Mouse (Mus musculus) spleen, postnatal 4 days (tissue): Measurements from ENCODE around the gene Mapk6.
"Not testable (repeated sequence)": the region's sequence is repeated elsewhere in the genome, so short reads cannot be mapped to it uniquely, and the experiment has no call there.

Experiments
- DNase-seq, 2 experiments: peaks; one replicate each; pipeline ENCODE4 v3.0.0; 2022; ENCODE audit warnings: low spot score in 2 of 2

The Mapk6 gene

GRCm38 (mm10) chr9:75409852-75410378, at the start of gene Mapk6:
Mapk6 (minus strand) TSS chr9:75410005.
- peak; percentile 97 to 99 for DNase-seq

GRCm38 (mm10) chr9:75455684-75456083, 45.9 kb upstream of the Mapk6 start:
- no peak for DNase-seq

GRCm38 (mm10) chr9:75453994-75454393, 44.2 kb upstream of the Mapk6 start:
- DNase-seq: no peak

- no peak for DNase-seq
Observed at GRCm38 (mm10) chr9:75448021-75448420, 38.2 kb upstream of the Mapk6 start.

GRCm38 (mm10) chr9:75446574-75446973, 36.8 kb upstream of the Mapk6 start:
- DNase-seq: not testable (repeated sequence)

GRCm38 (mm10) chr9:75444981-75445380, 35.2 kb upstream of the Mapk6 start:
- DNase-seq: no peak

- DNase-seq: peak in 1 of 2 experiments; percentile 83
Observed at GRCm38 (mm10) chr9:75441691-75442131, 31.9 kb upstream of the Mapk6 start.

- peak; percentile 84 to 89 for DNase-seq
Observed at GRCm38 (mm10) chr9:75440796-75441666, 31.2 kb upstream of the Mapk6 start, which contains the start of gene Leo1. Leo1 (plus strand) TSS chr9:75441524.

- peak; percentile 57 to 73 for DNase-seq
Observed at GRCm38 (mm10) chr9:75437653-75438385, 28.0 kb upstream of the Mapk6 start.

GRCm38 (mm10) chr9:75435918-75436317, 26.1 kb upstream of the Mapk6 start:
- DNase-seq: peak; percentile 50 to 72

GRCm38 (mm10) chr9:75435291-75435690, 25.5 kb upstream of the Mapk6 start:
- DNase-seq: no peak

- no peak for DNase-seq
Observed at GRCm38 (mm10) chr9:75434872-75435271, 25.1 kb upstream of the Mapk6 start.

GRCm38 (mm10) chr9:75434172-75434793, 24.5 kb upstream of the Mapk6 start:
- DNase-seq: peak; percentile 47 to 65

- no peak for DNase-seq
Observed at GRCm38 (mm10) chr9:75432694-75433093, 22.9 kb upstream of the Mapk6 start.

- peak in 1 of 2 experiments; percentile 52 for DNase-seq
Observed at GRCm38 (mm10) chr9:75430822-75431621, 21.2 kb upstream of the Mapk6 start.

GRCm38 (mm10) chr9:75429657-75430056, 19.9 kb upstream of the Mapk6 start:
- no peak for DNase-seq

- no peak for DNase-seq
Observed at GRCm38 (mm10) chr9:75429040-75429439, 19.2 kb upstream of the Mapk6 start.

GRCm38 (mm10) chr9:75428274-75428600, 18.4 kb upstream of the Mapk6 start:
- DNase-seq: no peak

GRCm38 (mm10) chr9:75427366-75428273, 17.8 kb upstream of the Mapk6 start:
- DNase-seq: no peak

GRCm38 (mm10) chr9:75425796-75426391, 16.1 kb upstream of the Mapk6 start:
- no peak for DNase-seq
